Mouse (Mus musculus) intestine, postnatal 0 days (tissue): Measurements from ENCODE around the gene Nudt22. TPM values are rescaled to one million over a fixed set of nuclear protein-coding genes. Genes with fewer than 3 reads are reported as not detected.
"Not testable (repeated sequence)": the region's sequence is repeated elsewhere in the genome, so short reads cannot be mapped to it uniquely, and the experiment has no call there.

Experiments
- ATAC-seq: fragments of 200-750 bp; cut with Nextera tagmentation; 2 replicates; pipeline ENCODE4 v1.8.0; 2017; ENCODE audit warnings: mild to moderate bottlenecking, moderate TSS enrichment, moderate library complexity
- H3K27ac ChIP-seq: fragments of 300-500 bp; sonication (generic); 2 replicates; pipeline ENCODE4 v1.5.1; 2014; ENCODE audit warnings: mild to moderate bottlenecking, low read depth, low read length, moderate library complexity
- H3K27me3 ChIP-seq: fragments of 300-500 bp; sonication (generic); replicated peaks from 2 replicates; pipeline ENCODE4 v1.6.1; 2014; ENCODE audit warnings: low read length, mixed read lengths; ENCODE audit not compliant: control insufficient read depth, insufficient read depth
- H3K36me3 ChIP-seq: fragments of 300-500 bp; sonication (generic); 2 replicates; pipeline ENCODE4 v1.6.1; 2014; ENCODE audit warnings: mild to moderate bottlenecking, moderate library complexity; ENCODE audit not compliant: control insufficient read depth, insufficient read depth
- H3K4me1 ChIP-seq: fragments of 300-500 bp; sonication (generic); replicated peaks from 2 replicates; pipeline ENCODE4 v1.6.1; 2014; ENCODE audit warnings: antibody characterized with exemption, low read length, mixed read lengths; ENCODE audit not compliant: control insufficient read depth, insufficient read depth
- H3K4me2 ChIP-seq: fragments of 300-500 bp; sonication (generic); replicated peaks from 2 replicates; pipeline ENCODE4 v1.6.1; 2014; ENCODE audit warnings: low read depth, mild to moderate bottlenecking, moderate library complexity
- H3K4me3 ChIP-seq: fragments of 300-500 bp; sonication (generic); 2 replicates; pipeline ENCODE4 v1.5.1; 2014; ENCODE audit warnings: low read depth, low read length
- H3K9ac ChIP-seq: fragments of 300-500 bp; sonication (generic); 2 replicates; pipeline ENCODE4 v1.6.1; 2014; ENCODE audit warnings: mild to moderate bottlenecking, low read depth, low read length
- H3K9me3 ChIP-seq: fragments of 300-500 bp; sonication (generic); 2 replicates; pipeline ENCODE4 v1.6.1; 2016; ENCODE audit warnings: mixed run types; ENCODE audit not compliant: control insufficient read depth
- CTCF ChIP-seq: sonication (generic); IDR thresholded peaks from 2 replicates; pipeline ENCODE4 v1.5.1; 2016; ENCODE audit warnings: low read depth, mild to moderate bottlenecking, control low read depth, antibody characterized with exemption, moderate library complexity
- WGBS: fragments of 180-500 bp; shearing (Covaris S2); extraction: QIAGEN DNeasy Blood & Tissue Kit; methylation state at CpG from one replicate; pipeline ENCODE4 v1.1.7; 2014; 5-methylcytosine and 5-hydroxymethylcytosine counted together
- polyA plus RNA-seq: library from polyadenylated mRNA; unstranded; fragments of >200 nt; fragmentation: Nextera tagmentation; extraction: Ambion mirVana; gene quantifications from 2 replicates; pipeline ENCODE4 v1.2.1, GENCODE M21; 2015

Nudt22 gene
- polyA plus RNA-seq, 1 experiment from 2014 or later: 50.4 TPM

GRCm38 (mm10) chr19:6993011-6993770 lies 2.7 kb downstream of the Nudt22 start:
- H3K4me2 ChIP-seq: peak overlapping the region; percentile 94
- peak overlapping the region; percentile 62 for H3K9ac ChIP-seq
- 58% methylated on average over 14 of the region's 14 CpGs for WGBS
- no peak for ATAC-seq
- H3K4me1 ChIP-seq: peaks cover 9% of the 10 kb centered on the region; the same call in 1 of the 2 replicates
- H3K36me3 ChIP-seq: 0 out of 2 replicates have a peak, but pooled peaks cover 4% of the 10 kb centered on the region
- H3K27me3 ChIP-seq: no peaks in the 10 kb centered on the region
- H3K4me3 ChIP-seq: peak overlapping the region; percentile 58
- peak overlapping the region; percentile 46; the same call in 1 of the 2 replicates for H3K27ac ChIP-seq
- H3K9me3 ChIP-seq: no peaks in the 10 kb centered on the region
- TF ChIP-seq CTCF: 0 out of 2 replicates have a peak, but pooled peaks have one; percentile 12

- Histone ChIP-seq H3K9me3 (no peaks in the 10 kb centered on the region), H3K36me3 (0 out of 2 replicates have a peak, but pooled peaks cover 4% of the 10 kb centered on the region), H3K9ac (peak within 1 kb of the TSS; percentile 62), H3K27ac (peak within 1 kb of the TSS; percentile 46; the same call in 1 of the 2 replicates), H3K4me1 (peaks cover 9% of the 10 kb centered on the region; the same call in 1 of the 2 replicates), H3K4me3 (peak within 1 kb of the TSS; percentile 58), H3K4me2 (peak within 1 kb of the TSS; percentile 94), H3K27me3 (no peaks in the 10 kb centered on the region)
- 2% methylated on average over 37 of the region's 37 CpGs for WGBS
- TF ChIP-seq CTCF: peak; percentile 38
- ATAC-seq: peak; percentile 91
Observed at GRCm38 (mm10) chr19:6992011-6992858, 3.7 kb downstream of the Nudt22 start, which contains the start of gene Dnajc4. TSS of gene Dnajc4 (minus strand) at chr19:6992572.

- not testable (repeated sequence) for H3K4me3 ChIP-seq, H3K27me3 ChIP-seq, H3K4me1 ChIP-seq, H3K27ac ChIP-seq, H3K9ac ChIP-seq, H3K36me3 ChIP-seq, H3K9me3 ChIP-seq, ATAC-seq
- 94% methylated on average over 6 of the region's 6 CpGs for WGBS
- H3K4me2 ChIP-seq: peak overlapping the region; percentile 94; the same call in 1 of the 2 replicates
Observed at GRCm38 (mm10) chr19:6991166-6991565, 4.8 kb downstream of the Nudt22 start.

- no peak overlapping the region for H3K4me2 ChIP-seq
- WGBS: 85% methylated on average over 6 of the region's 6 CpGs
- 0 out of 2 replicates have a peak, but pooled peaks cover 4% of the 10 kb centered on the region for H3K36me3 ChIP-seq
- peaks cover 6% of the 10 kb centered on the region; the same call in 1 of the 2 replicates for H3K4me1 ChIP-seq
- H3K27ac ChIP-seq: no peak overlapping the region
- no peaks in the 10 kb centered on the region for H3K27me3 ChIP-seq
- no peaks in the 10 kb centered on the region for H3K9me3 ChIP-seq
- ATAC-seq: no peak
- no peak overlapping the region for H3K9ac ChIP-seq
- TF ChIP-seq CTCF: no peak
- no peak overlapping the region for H3K4me3 ChIP-seq
Observed at GRCm38 (mm10) chr19:6990712-6991111, 5.2 kb downstream of the Nudt22 start.

GRCm38 (mm10) chr19:6989251-6989650 lies 6.7 kb downstream of the Nudt22 start:
- peaks cover 6% of the 10 kb centered on the region; the same call in 1 of the 2 replicates for H3K4me1 ChIP-seq
- no peak overlapping the region for H3K9ac ChIP-seq
- no peaks in the 10 kb centered on the region for H3K27me3 ChIP-seq
- H3K4me3 ChIP-seq: no peak overlapping the region
- H3K9me3 ChIP-seq: no peaks in the 10 kb centered on the region
- ATAC-seq: no peak
- peaks cover 6% of the 10 kb centered on the region; the same call in 1 of the 2 replicates for H3K36me3 ChIP-seq
- H3K27ac ChIP-seq: no peak overlapping the region
- no peak for TF ChIP-seq CTCF
- no peak overlapping the region for H3K4me2 ChIP-seq
- 87% methylated on average over 8 of the region's 8 CpGs for WGBS

- Histone ChIP-seq H3K27ac (peak overlapping the region; percentile 80), H3K4me3 (peak overlapping the region; percentile 78), H3K27me3 (no peaks in the 10 kb centered on the region), H3K9me3 (no peaks in the 10 kb centered on the region), H3K4me2 (peak overlapping the region; percentile 95), H3K9ac (peak overlapping the region; percentile 77), H3K4me1 (peaks cover 3% of the 10 kb centered on the region; the same call in 1 of the 2 replicates), H3K36me3 (peaks cover 10% of the 10 kb centered on the region; the same call in 1 of the 2 replicates)
- no peak for ATAC-seq
- WGBS: 2% methylated on average over 8 of the region's 8 CpGs
- TF ChIP-seq CTCF: no peak
Observed at GRCm38 (mm10) chr19:6987904-6988285, 8.0 kb downstream of the Nudt22 start.
